21 mouse cellular contexts compared by ENCODE assay signal in the genomic region with DNA sequence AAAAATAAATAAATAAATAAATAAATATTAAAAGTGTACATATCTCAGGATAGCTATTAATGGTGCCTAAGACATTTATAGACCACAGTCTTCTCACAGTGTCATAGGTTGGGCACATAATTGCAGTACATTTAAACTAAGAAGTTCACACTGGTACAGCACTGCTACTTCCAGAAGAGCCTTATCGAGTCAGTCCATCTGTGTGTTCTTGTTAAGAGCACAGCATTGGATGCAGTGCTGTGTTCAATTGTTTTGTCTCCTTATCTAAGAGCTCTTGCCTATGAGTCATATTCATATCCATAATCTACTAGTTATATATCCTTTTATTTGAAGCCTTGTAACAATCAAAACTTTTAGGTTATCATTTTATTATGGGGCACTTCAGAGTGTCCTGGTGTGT.
"Had no signal": no experiment of that assay in that cellular context is flagged by ENCODE, and none has a peak within 500 bp of the region (broad histone marks: within the 10 kb centered on the region; RNA-seq: fewer than 3 reads in every experiment).

No protein-coding gene starts in this region.

- ATAC-seq: intestine, embryonic 15.5 days; lung, postnatal 0 days had no signal

- H3K4me2 ChIP-seq: intestine, embryonic 15.5 days; lung, embryonic 14.5 days; midbrain, embryonic 11.5 days; neural tube, embryonic 12.5 days; neural tube, embryonic 15.5 days; stomach, embryonic 15.5 days had no signal

- H3K9ac ChIP-seq: intestine, embryonic 15.5 days; liver, embryonic 14.5 days; lung, embryonic 14.5 days; neural tube, embryonic 12.5 days; neural tube, embryonic 15.5 days; stomach, embryonic 15.5 days had no signal

- H3K4me1 ChIP-seq: intestine, embryonic 15.5 days; neural tube, embryonic 12.5 days; neural tube, embryonic 15.5 days; stomach, embryonic 15.5 days had no signal

- DNase-seq: kidney, adult 18-20 months; kidney, adult 9 months; kidney, postnatal 14 days; kidney, postnatal 4 days; layer of hippocampus, postnatal 36 days; lung, embryonic 14.5 days; midbrain, embryonic 14.5 days; right cerebral cortex, adult 18-20 months; right cerebral cortex, postnatal 14 days; right cerebral cortex, postnatal 4 days; thymus, postnatal 25 days had no signal

- H3K4me3 ChIP-seq: intestine, embryonic 15.5 days; left cerebral cortex, adult 2 months; megakaryocyte, embryonic 14.5 days; neural tube, embryonic 12.5 days; neural tube, embryonic 15.5 days; stomach, embryonic 15.5 days had no signal

- H3K9me3 ChIP-seq: intestine, embryonic 15.5 days; megakaryocyte, embryonic 14.5 days; neural tube, embryonic 12.5 days; neural tube, embryonic 15.5 days; stomach, embryonic 15.5 days had no signal

- H3K27me3 ChIP-seq: intestine, embryonic 15.5 days; megakaryocyte, embryonic 14.5 days; neural tube, embryonic 12.5 days; neural tube, embryonic 15.5 days; stomach, embryonic 15.5 days had no signal

- H3K27ac ChIP-seq: intestine, embryonic 15.5 days; left cerebral cortex, adult 2 months; liver, embryonic 14.5 days; macrophage; neural tube, embryonic 12.5 days; neural tube, embryonic 15.5 days; stomach, embryonic 15.5 days had no signal
